Mouse (Mus musculus) myocyte (in vitro differentiated cells): ENCODE measurements at regions not wholly inside any gene's neighbourhood (a gene's known extent, or its start where the extent isn't known, plus 50 kb on each side); places are given as distances from the start of the nearest gene placed in this dataset.

Source experiments
- H3K27me3 ChIP-seq: one replicate; pipeline ENCODE4 v1.6.1; 2011; ENCODE audit not compliant: control insufficient read depth, insufficient read depth, insufficient read length
- H3K36me3 ChIP-seq: one replicate; pipeline ENCODE4 v1.6.1; 2011; ENCODE audit not compliant: control insufficient read depth, insufficient read depth
- H3K4me2 ChIP-seq: one replicate; pipeline ENCODE4 v1.6.1; 2011; ENCODE audit warnings: low read depth, control low read depth
- H3K4me3 ChIP-seq: one replicate; pipeline ENCODE4 v1.5.1; 2011; ENCODE audit warnings: mild to moderate bottlenecking, control low read depth, moderate library complexity
- H3K79me2 ChIP-seq: one replicate; pipeline ENCODE4 v1.6.1; 2011; ENCODE audit not compliant: control insufficient read depth, insufficient read depth
- H3ac ChIP-seq: one replicate; pipeline ENCODE4 v1.6.1; 2011; ENCODE audit not compliant: control insufficient read depth, insufficient read length
- CEBPB ChIP-seq: IDR thresholded peaks from 2 replicates; pipeline ENCODE4 v1.6.1; 2011; ENCODE audit warnings: mild to moderate bottlenecking, moderate library complexity; ENCODE audit not compliant: poor library complexity, insufficient read depth, severe bottlenecking
- E2F4 ChIP-seq: IDR thresholded peaks from one replicate; pipeline ENCODE4 v1.6.1; 2011; ENCODE audit warnings: mild to moderate bottlenecking, control low read depth, moderate library complexity; ENCODE audit not compliant: insufficient read depth
- MAX ChIP-seq: IDR thresholded peaks from one replicate; pipeline ENCODE4 v1.6.1; 2011; ENCODE audit warnings: low read depth, mild to moderate bottlenecking, control low read depth
- MYOD1 ChIP-seq, 3 experiments: IDR thresholded peaks; one replicate each; pipeline ENCODE4 v1.6.1; 2011; ENCODE audit warnings: control low read depth in 2 of 3, low read depth in 2 of 3, mild to moderate bottlenecking in 2 of 3, moderate library complexity in 1 of 3; ENCODE audit not compliant: insufficient read length in 2 of 3, control insufficient read depth in 1 of 3
- MYOG ChIP-seq, 3 experiments: IDR thresholded peaks; one replicate each; pipeline ENCODE4 v1.6.1; 2011; ENCODE audit warnings: control low read depth in 2 of 3, low read depth in 2 of 3, mild to moderate bottlenecking in 2 of 3; ENCODE audit not compliant: insufficient read length in 2 of 3, control insufficient read depth in 1 of 3, insufficient read depth in 1 of 3
- POLR2A ChIP-seq: IDR thresholded peaks from one replicate; pipeline ENCODE4 v1.6.1; 2011; ENCODE audit warnings: low read depth, mild to moderate bottlenecking, control low read depth, moderate library complexity; ENCODE audit not compliant: insufficient read length
- POLR2AphosphoS2 ChIP-seq: IDR thresholded peaks from one replicate; pipeline ENCODE4 v1.6.1; 2011; ENCODE audit warnings: low read depth, control low read depth; ENCODE audit not compliant: insufficient read length
- REST ChIP-seq: IDR thresholded peaks from one replicate; pipeline ENCODE4 v1.6.1; 2011; ENCODE audit warnings: mild to moderate bottlenecking, control low read depth, moderate library complexity; ENCODE audit not compliant: insufficient read depth, insufficient read length
- SRF ChIP-seq: IDR thresholded peaks from one replicate; pipeline ENCODE4 v1.6.1; 2011; ENCODE audit warnings: low read depth; ENCODE audit not compliant: control insufficient read depth, insufficient read length
- TCF12 ChIP-seq: IDR thresholded peaks from one replicate; pipeline ENCODE4 v1.6.1; 2011; ENCODE audit warnings: mild to moderate bottlenecking, control low read depth; ENCODE audit not compliant: poor library complexity, insufficient read depth, severe bottlenecking
- TCF3 ChIP-seq: IDR thresholded peaks from one replicate; pipeline ENCODE4 v1.6.1; 2011; ENCODE audit warnings: low read depth, control low read depth; ENCODE audit not compliant: insufficient read length
- USF1 ChIP-seq: IDR thresholded peaks from one replicate; pipeline ENCODE4 v1.6.1; 2011; ENCODE audit warnings: low read depth, mild to moderate bottlenecking, control low read depth, moderate library complexity

DNA sequence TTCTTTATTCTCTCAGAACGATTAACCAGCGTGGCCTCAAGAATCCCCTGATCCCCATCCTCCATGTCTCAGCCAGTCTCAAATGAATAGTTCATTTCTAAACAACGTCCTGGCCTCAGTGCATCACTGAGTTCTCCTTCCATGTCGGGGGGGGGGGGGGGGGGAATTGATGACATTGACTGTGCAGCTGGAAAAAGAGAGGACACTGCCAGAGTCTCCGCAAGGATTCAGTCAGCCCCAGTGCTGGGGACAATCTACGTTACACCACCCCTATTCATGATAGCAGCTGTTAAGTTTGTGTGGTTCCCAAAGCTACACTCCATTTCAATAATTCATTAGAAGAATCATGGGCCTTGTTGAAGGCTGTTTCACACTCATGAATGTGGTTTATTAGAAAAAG, 108.9 kb downstream of the Erv3 start:
- no peaks in the 10 kb centered on the region for H3K36me3 ChIP-seq
- H3ac ChIP-seq = no peak overlapping the region
- no peak overlapping the region for H3K4me3 ChIP-seq
- no peak overlapping the region for H3K4me2 ChIP-seq
- TF ChIP-seq TCF12 (no peak), POLR2A (no peak), USF1 (no peak), SRF (no peak), MYOD1 (IDR thresholded peaks at IDR 0.05; ENCODE audit: control insufficient read depth in 1 of 3, insufficient read length in 2 of 3, low read depth in 2 of 3) (no peak), MYOG (IDR thresholded peaks at IDR 0.05; ENCODE audit: control insufficient read depth in 1 of 3, insufficient read depth in 1 of 3, insufficient read length in 2 of 3, low read depth in 2 of 3) (no peak), REST (no peak), E2F4 (no peak), POLR2AphosphoS2 (no peak), TCF3 (no peak), CEBPB (no peak), MAX (no peak)
- no peaks in the 10 kb centered on the region for H3K27me3 ChIP-seq
- no peaks in the 10 kb centered on the region for H3K79me2 ChIP-seq

DNA sequence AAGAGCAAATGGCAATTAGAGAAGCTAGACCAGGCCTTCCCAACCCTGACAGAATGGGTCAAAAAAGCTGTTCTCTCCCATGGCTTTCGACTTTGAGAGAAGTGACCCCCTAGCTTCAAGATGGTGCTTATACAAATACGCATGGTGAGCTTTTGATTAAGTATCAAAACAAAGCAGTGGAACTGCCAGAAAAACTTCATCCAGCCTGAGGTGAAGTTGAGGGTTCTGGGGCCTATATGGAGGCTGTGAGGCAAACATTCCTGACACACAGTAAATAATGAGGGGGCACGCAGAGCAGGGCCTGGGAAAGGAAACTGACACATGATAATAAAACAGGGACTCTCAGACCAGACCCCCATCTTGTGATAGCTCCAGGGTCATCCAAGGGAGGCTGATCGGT, 109.3 kb downstream of the Erv3 start:
- Histone ChIP-seq H3K79me2 (no peaks in the 10 kb centered on the region), H3K27me3 (no peaks in the 10 kb centered on the region), H3ac (no peak overlapping the region), H3K4me3 (no peak overlapping the region), H3K4me2 (no peak overlapping the region), H3K36me3 (no peaks in the 10 kb centered on the region)
- TF ChIP-seq CEBPB (no peak), SRF (no peak), REST (no peak), E2F4 (no peak), TCF3 (no peak), MYOD1 (IDR thresholded peaks at IDR 0.05; ENCODE audit: control insufficient read depth in 1 of 3, insufficient read length in 2 of 3, low read depth in 2 of 3) (no peak), TCF12 (no peak), MAX (no peak), USF1 (no peak), MYOG (IDR thresholded peaks at IDR 0.05; ENCODE audit: control insufficient read depth in 1 of 3, insufficient read depth in 1 of 3, insufficient read length in 2 of 3, low read depth in 2 of 3) (no peak), POLR2AphosphoS2 (no peak), POLR2A (no peak)

DNA sequence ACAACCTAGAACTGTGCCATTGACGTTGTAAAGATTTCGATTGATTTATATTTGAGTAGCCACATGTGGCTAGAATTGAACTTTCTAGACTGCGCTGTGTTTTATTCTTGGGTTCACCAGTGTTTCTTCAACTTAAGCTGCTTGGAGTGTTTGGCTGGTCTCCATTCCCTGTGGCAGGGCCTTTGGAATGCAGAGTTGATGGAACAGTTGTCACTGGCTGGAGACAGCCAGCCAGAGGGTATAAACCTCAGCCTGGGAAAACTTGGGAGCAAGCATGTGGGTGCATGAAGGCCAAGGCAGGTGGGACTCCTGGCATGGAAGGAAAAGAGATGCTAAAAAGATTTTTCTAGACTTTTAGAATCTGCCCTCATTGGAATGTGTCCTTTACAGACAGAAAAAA, 109.8 kb downstream of the Erv3 start:
- Histone ChIP-seq H3K79me2 (no peaks in the 10 kb centered on the region), H3K4me3 (no peak overlapping the region), H3ac (no peak overlapping the region), H3K27me3 (no peaks in the 10 kb centered on the region), H3K4me2 (no peak overlapping the region), H3K36me3 (no peaks in the 10 kb centered on the region)
- TF ChIP-seq MYOD1 (IDR thresholded peaks at IDR 0.05; ENCODE audit: control insufficient read depth in 1 of 3, insufficient read length in 2 of 3, low read depth in 2 of 3) (peak in 2 of 3 experiments; percentile 32 to 37), MYOG (IDR thresholded peaks at IDR 0.05; ENCODE audit: control insufficient read depth in 1 of 3, insufficient read depth in 1 of 3, insufficient read length in 2 of 3, low read depth in 2 of 3) (peak; percentile 42 to 64 (median 45)), CEBPB (no peak)

DNA sequence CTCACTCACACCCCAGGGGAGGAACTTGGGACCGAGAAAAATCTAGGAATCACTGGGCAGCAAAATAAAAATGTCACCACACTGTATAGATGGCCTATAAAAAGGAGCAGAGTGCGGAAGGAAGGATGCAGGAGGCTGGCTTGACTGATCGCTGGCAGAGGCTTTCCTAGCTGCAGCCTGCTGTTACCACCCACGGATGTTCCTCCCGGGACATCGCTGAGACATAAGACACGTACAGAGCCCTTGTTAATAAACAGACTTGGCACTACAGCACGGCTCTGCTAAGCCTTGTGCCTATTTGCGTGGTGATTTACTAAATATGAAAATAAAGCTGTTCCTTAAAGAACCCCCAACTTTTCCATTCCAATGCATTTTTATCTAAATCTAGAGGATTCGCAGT, 110.8 kb downstream of the Erv3 start:
- H3ac ChIP-seq = no peak overlapping the region
- no peaks in the 10 kb centered on the region for H3K27me3 ChIP-seq
- H3K4me3 ChIP-seq = no peak overlapping the region
- no peak for TF ChIP-seq TCF12
- no peak for TF ChIP-seq MAX
- no peak for TF ChIP-seq TCF3
- no peak for TF ChIP-seq SRF
- no peak for TF ChIP-seq E2F4
- no peak for TF ChIP-seq MYOG (IDR thresholded peaks at IDR 0.05; ENCODE audit: control insufficient read depth in 1 of 3, insufficient read depth in 1 of 3, insufficient read length in 2 of 3, low read depth in 2 of 3)
- TF ChIP-seq MYOD1 (IDR thresholded peaks at IDR 0.05; ENCODE audit: control insufficient read depth in 1 of 3, insufficient read length in 2 of 3, low read depth in 2 of 3) = no peak
- no peak for TF ChIP-seq REST
- no peak for TF ChIP-seq POLR2A
- no peak for TF ChIP-seq CEBPB
- no peak for TF ChIP-seq POLR2AphosphoS2
- TF ChIP-seq USF1 = no peak
- H3K4me2 ChIP-seq = no peak overlapping the region
- no peaks in the 10 kb centered on the region for H3K36me3 ChIP-seq
- no peaks in the 10 kb centered on the region for H3K79me2 ChIP-seq

DNA sequence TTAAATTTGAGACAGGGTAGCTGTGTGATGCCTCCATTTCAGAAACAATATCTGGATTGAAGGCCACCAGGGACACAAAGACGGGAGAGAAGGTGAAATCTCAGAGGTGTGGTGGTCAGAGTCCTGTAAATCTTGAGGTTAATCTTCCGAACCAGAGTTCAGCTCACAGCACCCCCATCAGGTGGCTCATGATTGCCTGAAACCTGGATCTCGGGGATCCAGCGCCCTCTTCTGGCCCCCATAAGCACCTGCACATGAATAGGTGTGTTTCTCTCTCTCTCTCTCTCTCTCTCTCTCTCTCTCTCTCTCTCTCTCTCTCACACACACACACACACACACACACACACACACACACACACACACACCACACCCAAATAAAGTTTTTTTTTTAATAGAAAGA, 111.8 kb downstream of the Erv3 start:
- TF ChIP-seq MYOG (IDR thresholded peaks at IDR 0.05; ENCODE audit: control insufficient read depth in 1 of 3, insufficient read depth in 1 of 3, insufficient read length in 2 of 3, low read depth in 2 of 3) (no peak), TCF12 (no peak), TCF3 (no peak), MAX (no peak), SRF (no peak), USF1 (no peak), POLR2A (no peak), REST (no peak), POLR2AphosphoS2 (no peak), MYOD1 (IDR thresholded peaks at IDR 0.05; ENCODE audit: control insufficient read depth in 1 of 3, insufficient read length in 2 of 3, low read depth in 2 of 3) (no peak), CEBPB (no peak), E2F4 (no peak)
- H3ac ChIP-seq = no peak overlapping the region
- no peak overlapping the region for H3K4me2 ChIP-seq
- H3K36me3 ChIP-seq = no peaks in the 10 kb centered on the region
- no peaks in the 10 kb centered on the region for H3K79me2 ChIP-seq
- H3K27me3 ChIP-seq = no peaks in the 10 kb centered on the region
- H3K4me3 ChIP-seq = no peak overlapping the region
